Mouse (Mus musculus) erythroblast, embryonic 14.5 days (primary cell): ENCODE measurements around the gene Utf1. TPM values are rescaled to one million over a fixed set of nuclear protein-coding genes. Genes with fewer than 3 reads are reported as not detected.
A peak's percentile ranks its signal among the peaks of the same experiment; 100 is the strongest.

Experiments used
- H3K27me3 ChIP-seq: 2 replicates; pipeline ENCODE4 v1.6.1; 2012; ENCODE audit warnings: inconsistent platforms; ENCODE audit not compliant: control insufficient read depth
- H3K36me3 ChIP-seq: 2 replicates; pipeline ENCODE4 v1.6.1; 2012; ENCODE audit warnings: mild to moderate bottlenecking, inconsistent platforms; ENCODE audit not compliant: control insufficient read depth
- H3K4me1 ChIP-seq: 2 replicates; pipeline ENCODE4 v1.6.1; 2012; ENCODE audit warnings: inconsistent platforms; ENCODE audit not compliant: control insufficient read depth
- H3K4me3 ChIP-seq: replicated peaks from 2 replicates; pipeline ENCODE3; 2012; ENCODE audit warnings: moderate library complexity, mild to moderate bottlenecking, inconsistent platforms
- H3K9me3 ChIP-seq: 2 replicates; pipeline ENCODE4 v1.6.1; 2012; ENCODE audit warnings: low read length, inconsistent platforms, mixed read lengths; ENCODE audit not compliant: control insufficient read depth
- GATA1 ChIP-seq: IDR thresholded peaks from 2 replicates; pipeline ENCODE4 v1.6.1; 2012; ENCODE audit warnings: low read length, inconsistent platforms, mixed read lengths
- TAL1 ChIP-seq: IDR thresholded peaks from 3 replicates; pipeline ENCODE4 v1.6.1; 2012; ENCODE audit warnings: low read length, inconsistent platforms, mixed read lengths
- polyA plus RNA-seq: library from polyadenylated mRNA; stranded (reverse); fragments of >175 nt; gene quantifications from 2 replicates; pipeline ENCODE4 v1.2.3, GENCODE M21; 2012

Utf1 gene
- polyA plus RNA-seq, 1 experiment = not detected

GRCm38 (mm10) chr7:139930732-139931131 is 12.9 kb upstream of the Utf1 start:
- H3K4me3 ChIP-seq = no peak overlapping the region
- no peaks in the 10 kb centered on the region for H3K27me3 ChIP-seq
- no peaks in the 10 kb centered on the region for H3K36me3 ChIP-seq
- TF ChIP-seq TAL1 (no peak), GATA1 (no peak)
- H3K4me1 ChIP-seq = no peaks in the 10 kb centered on the region
- H3K9me3 ChIP-seq = no peaks in the 10 kb centered on the region

- Histone ChIP-seq H3K4me1 (no peaks in the 10 kb centered on the region), H3K9me3 (no peaks in the 10 kb centered on the region), H3K27me3 (peaks cover 9% of the 10 kb centered on the region), H3K4me3 (no peak overlapping the region), H3K36me3 (no peaks in the 10 kb centered on the region)
- TF ChIP-seq GATA1 (no peak), TAL1 (no peak)
Measured at GRCm38 (mm10) chr7:139936705-139937104, 6.9 kb upstream of the Utf1 start.

GRCm38 (mm10) chr7:139937138-139937537 is 6.5 kb upstream of the Utf1 start:
- TF ChIP-seq GATA1 (no peak), TAL1 (no peak)
- H3K36me3 ChIP-seq = no peaks in the 10 kb centered on the region
- no peaks in the 10 kb centered on the region for H3K9me3 ChIP-seq
- no peak overlapping the region for H3K4me3 ChIP-seq
- H3K4me1 ChIP-seq = no peaks in the 10 kb centered on the region
- H3K27me3 ChIP-seq = peaks cover 13% of the 10 kb centered on the region

- no peak for TF ChIP-seq GATA1
- TF ChIP-seq TAL1 = no peak
- H3K4me1 ChIP-seq = no peaks in the 10 kb centered on the region
- H3K27me3 ChIP-seq = peaks cover 20% of the 10 kb centered on the region
- H3K9me3 ChIP-seq = no peaks in the 10 kb centered on the region
- no peak overlapping the region for H3K4me3 ChIP-seq
- H3K36me3 ChIP-seq = no peaks in the 10 kb centered on the region
Measured at GRCm38 (mm10) chr7:139937810-139938209, 5.8 kb upstream of the Utf1 start.

GRCm38 (mm10) chr7:139940476-139941209 is 2.9 kb upstream of the Utf1 start:
- Histone ChIP-seq H3K27me3 (peaks cover 48% of the 10 kb centered on the region), H3K36me3 (no peaks in the 10 kb centered on the region), H3K4me1 (no peaks in the 10 kb centered on the region; the same call in 1 of the 2 replicates), H3K9me3 (peaks cover 4% of the 10 kb centered on the region; the same call in 1 of the 2 replicates), H3K4me3 (no peak overlapping the region)
- TF ChIP-seq TAL1 (no peak), GATA1 (no peak)

GRCm38 (mm10) chr7:139944291-139945240 is 977 bp downstream of the Utf1 start:
- peaks cover 76% of the 10 kb centered on the region for H3K27me3 ChIP-seq
- H3K9me3 ChIP-seq = peaks cover 4% of the 10 kb centered on the region; the same call in 1 of the 2 replicates
- H3K4me3 ChIP-seq = no peak overlapping the region
- H3K4me1 ChIP-seq = peaks cover under 1% of the 10 kb centered on the region
- TF ChIP-seq GATA1 (no peak), TAL1 (no peak)
- no peaks in the 10 kb centered on the region for H3K36me3 ChIP-seq

GRCm38 (mm10) chr7:139945516-139945915 is 1.9 kb downstream of the Utf1 start:
- H3K4me1 ChIP-seq = peaks cover 10% of the 10 kb centered on the region
- H3K4me3 ChIP-seq = no peak overlapping the region
- H3K36me3 ChIP-seq = no peaks in the 10 kb centered on the region
- peaks cover 4% of the 10 kb centered on the region; the same call in 1 of the 2 replicates for H3K9me3 ChIP-seq
- H3K27me3 ChIP-seq = peaks cover 78% of the 10 kb centered on the region
- no peak for TF ChIP-seq GATA1
- TF ChIP-seq TAL1 = no peak

GRCm38 (mm10) chr7:139946032-139946431 is 2.4 kb downstream of the Utf1 start:
- no peaks in the 10 kb centered on the region for H3K36me3 ChIP-seq

GRCm38 (mm10) chr7:139949893-139950282 is 6.3 kb downstream of the Utf1 start:
- peaks cover 39% of the 10 kb centered on the region for H3K27me3 ChIP-seq
- no peak for TF ChIP-seq TAL1
- no peak for TF ChIP-seq GATA1

More at GRCm38 (mm10) chr7:139946032-139946431, 2.4 kb downstream of the Utf1 start:
- Histone ChIP-seq H3K27me3 (peaks cover 73% of the 10 kb centered on the region), H3K4me3 (no peak overlapping the region), H3K4me1 (peaks cover 14% of the 10 kb centered on the region), H3K9me3 (peaks cover 4% of the 10 kb centered on the region; the same call in 1 of the 2 replicates)
- TF ChIP-seq TAL1 (no peak), GATA1 (no peak)

More at GRCm38 (mm10) chr7:139949893-139950282, 6.3 kb downstream of the Utf1 start:
- H3K4me1 ChIP-seq = peaks cover 18% of the 10 kb centered on the region
- no peaks in the 10 kb centered on the region for H3K36me3 ChIP-seq
- peak overlapping the region; percentile 67 for H3K4me3 ChIP-seq
- H3K9me3 ChIP-seq = no peaks in the 10 kb centered on the region
